Mouse (Mus musculus) cerebellum, adult 2 months (tissue): ENCODE data around the gene Gm29776. TPM values are rescaled to one million over a fixed set of nuclear protein-coding genes. Genes with fewer than 3 reads are reported as not detected.
A peak's percentile ranks its signal among the peaks of the same experiment; 100 is the strongest.

ENCODE experiments used
- DNase-seq, 2 experiments: peaks; one replicate each; pipeline ENCODE4 v3.0.0; 2021
- H3K27ac ChIP-seq: fragments of 200-500 bp; 2 replicates; pipeline ENCODE4 v1.5.1; 2012; ENCODE audit warnings: low read length, control low read depth, inconsistent platforms; ENCODE audit not compliant: insufficient read depth
- H3K27me3 ChIP-seq: fragments of 200-500 bp; 2 replicates; pipeline ENCODE4 v1.6.1; 2012; ENCODE audit warnings: inconsistent platforms, mild to moderate bottlenecking, low read length, moderate library complexity; ENCODE audit not compliant: control insufficient read depth, insufficient read depth
- H3K4me1 ChIP-seq: fragments of 200-500 bp; 2 replicates; pipeline ENCODE4 v1.6.1; 2011; ENCODE audit warnings: low read length; ENCODE audit not compliant: control insufficient read depth, insufficient read depth
- H3K4me3 ChIP-seq: fragments of 200-500 bp; replicated peaks from 2 replicates; pipeline ENCODE3; 2011; ENCODE audit warnings: mild to moderate bottlenecking, low read depth, low read length, control low read depth; ENCODE audit not compliant: insufficient read depth
- CTCF ChIP-seq: fragments of 200-500 bp; IDR thresholded peaks from 2 replicates; pipeline ENCODE4 v1.5.1; 2011; ENCODE audit warnings: low read depth, mild to moderate bottlenecking, control low read depth, low read length, moderate library complexity, borderline replicate concordance; ENCODE audit not compliant: insufficient read depth
- POLR2A ChIP-seq: fragments of 200-500 bp; IDR thresholded peaks from 2 replicates; pipeline ENCODE4 v1.6.1; 2011; ENCODE audit warnings: low read length, control low read depth, borderline replicate concordance; ENCODE audit not compliant: insufficient read depth
- WGBS: fragments of 180-500 bp; shearing (Covaris S2); methylation state at CpG from one replicate; pipeline ENCODE4 v1.1.7; 2018; 5-methylcytosine and 5-hydroxymethylcytosine counted together
- polyA plus RNA-seq: library from polyadenylated mRNA; depleted of rRNA; stranded (reverse); fragments of >200 nt; gene quantifications from 2 replicates; pipeline ENCODE4 v1.2.3, GENCODE M21; 2012; rRNA removed

Gene Gm29776
- 0.03 and 0.08 TPM in 2 replicates for polyA plus RNA-seq

GRCm38 (mm10) chr14:54698733-54699132, at the start of gene Gm29776:
Gene Gm29776, minus strand, starts transcription at chr14:54698833.
- no peak for TF ChIP-seq CTCF
- TF ChIP-seq POLR2A = no peak
- Histone ChIP-seq H3K27ac (no peak within 1 kb of the TSS), H3K27me3 (no peaks in the 10 kb centered on the region), H3K4me3 (no peak within 1 kb of the TSS), H3K4me1 (no peaks in the 10 kb centered on the region)
- 66% methylated on average over 4 of the region's 4 CpGs for WGBS
- no peak for DNase-seq

DNA sequence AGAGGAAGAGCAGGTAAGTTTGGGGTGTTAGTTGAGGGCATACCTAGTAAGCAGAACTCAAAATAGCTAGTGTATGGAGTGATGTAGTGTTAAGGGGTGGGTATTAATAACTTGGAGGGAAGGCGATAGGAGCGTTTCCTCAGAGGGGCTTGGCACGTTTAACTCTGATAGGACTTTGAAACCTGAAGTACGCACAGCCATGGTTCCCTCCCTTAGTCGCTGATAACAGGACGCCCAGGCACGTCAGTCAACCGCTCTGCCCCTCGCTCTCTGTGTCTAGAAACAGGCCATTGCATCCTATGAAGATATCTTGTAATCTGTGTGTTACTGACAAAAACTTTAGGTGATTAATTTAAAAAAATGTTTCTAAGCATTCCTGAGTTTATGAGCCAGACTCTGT, 47.4 kb upstream of the Gm29776 start:
- TF ChIP-seq CTCF (no peak), POLR2A (no peak)
- H3K4me1 ChIP-seq = peaks cover 28% of the 10 kb centered on the region
- WGBS = 95% methylated on average over 9 of the region's 9 CpGs
- DNase-seq = no peak
- H3K27ac ChIP-seq = no peak overlapping the region
- H3K4me3 ChIP-seq = no peak overlapping the region
- no peaks in the 10 kb centered on the region for H3K27me3 ChIP-seq

DNA sequence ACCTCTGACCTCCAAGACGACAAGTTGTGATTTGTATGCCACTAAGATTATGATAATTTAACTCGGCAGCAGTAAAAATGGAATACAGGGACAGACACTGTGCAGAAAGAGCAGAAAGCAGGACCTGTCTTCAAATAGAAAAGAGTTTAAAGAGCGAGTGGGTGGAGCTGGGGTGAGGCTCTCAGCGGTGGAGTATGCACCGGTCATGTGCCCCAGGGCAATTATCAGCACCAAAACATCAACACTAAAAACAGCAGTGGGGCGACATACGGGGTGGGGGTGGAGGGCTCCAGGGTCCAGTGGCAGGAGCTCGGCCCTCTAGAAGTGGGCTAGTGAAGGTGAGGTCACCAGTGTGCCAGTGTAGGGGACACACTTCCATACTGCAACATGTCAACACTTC, 45.8 kb upstream of the Gm29776 start:
- H3K4me3 ChIP-seq = no peak overlapping the region
- no peak for TF ChIP-seq POLR2A
- TF ChIP-seq CTCF = no peak
- WGBS = 81% methylated on average over 8 of the region's 8 CpGs
- no peak for DNase-seq
- peaks cover 27% of the 10 kb centered on the region for H3K4me1 ChIP-seq
- H3K27ac ChIP-seq = no peak overlapping the region
- H3K27me3 ChIP-seq = no peaks in the 10 kb centered on the region

- H3K4me1 ChIP-seq = peaks cover 16% of the 10 kb centered on the region
- WGBS = 83% methylated on average over 2 of the region's 2 CpGs
- no peak overlapping the region for H3K4me3 ChIP-seq
- no peak for TF ChIP-seq CTCF
- no peak for TF ChIP-seq POLR2A
- DNase-seq = no peak
- H3K27me3 ChIP-seq = no peaks in the 10 kb centered on the region
- H3K27ac ChIP-seq = no peak overlapping the region
Observed at GRCm38 (mm10) chr14:54742375-54742774, 43.7 kb upstream of the Gm29776 start.

DNA sequence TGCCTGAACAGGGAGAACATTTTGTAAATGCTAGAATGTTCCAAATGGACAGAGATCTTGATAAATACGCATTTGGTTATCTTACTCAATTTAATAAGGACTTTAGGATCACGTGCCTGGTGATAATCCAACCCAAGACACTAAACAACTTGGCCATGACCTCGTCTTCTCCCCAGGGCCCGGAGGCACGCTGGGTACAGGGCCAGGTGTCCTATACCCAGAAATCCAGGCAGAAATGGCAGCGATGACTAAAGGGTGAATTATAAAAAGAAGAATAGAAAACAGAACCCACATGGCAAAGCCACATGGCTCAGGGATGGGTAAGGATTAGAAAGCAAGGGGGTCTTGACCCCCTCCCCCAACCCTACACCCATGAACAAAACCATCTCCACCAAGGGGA, 43.1 kb upstream of the Gm29776 start:
- 27% methylated on average over 6 of the region's 6 CpGs for WGBS
- Histone ChIP-seq H3K27me3 (no peaks in the 10 kb centered on the region), H3K4me3 (no peak overlapping the region), H3K4me1 (peaks cover 20% of the 10 kb centered on the region), H3K27ac (no peak overlapping the region)
- no peak for TF ChIP-seq CTCF
- no peak for TF ChIP-seq POLR2A
- DNase-seq = no peak

DNA sequence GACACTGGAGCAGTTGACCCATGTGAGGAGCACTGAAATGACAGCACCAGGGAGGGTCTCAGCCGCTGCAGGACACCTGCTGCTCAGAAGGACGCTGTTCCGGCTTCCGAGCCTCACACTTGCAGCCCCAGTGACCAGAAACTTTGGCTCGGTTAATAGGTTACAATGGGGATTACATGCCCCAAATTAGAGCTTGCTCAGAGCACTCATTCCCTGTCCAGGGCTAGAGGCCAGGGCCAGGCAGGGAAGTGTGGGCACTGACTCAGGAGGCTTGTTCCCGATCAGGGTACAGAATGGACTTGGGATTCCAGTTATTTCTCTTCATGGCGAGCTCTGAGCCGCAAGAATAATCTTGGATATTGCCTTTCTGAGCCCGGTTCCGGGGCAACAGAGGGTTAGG, 39.0 kb upstream of the Gm29776 start:
- peaks cover 25% of the 10 kb centered on the region for H3K4me1 ChIP-seq
- peak overlapping the region; percentile 30; the same call in 1 of the 2 replicates for H3K27ac ChIP-seq
- 37% methylated on average over 10 of the region's 10 CpGs for WGBS
- H3K4me3 ChIP-seq = no peak overlapping the region
- peak; percentile 63 to 77 for DNase-seq
- H3K27me3 ChIP-seq = no peaks in the 10 kb centered on the region
- TF ChIP-seq POLR2A (no peak), CTCF (no peak)

- 59% methylated on average over 14 of the region's 14 CpGs for WGBS
- no peak for TF ChIP-seq POLR2A
- no peak for TF ChIP-seq CTCF
- no peak for DNase-seq
- Histone ChIP-seq H3K27me3 (no peaks in the 10 kb centered on the region), H3K27ac (peak overlapping the region; percentile 30; the same call in 1 of the 2 replicates), H3K4me1 (peaks cover 19% of the 10 kb centered on the region), H3K4me3 (no peak overlapping the region)
Observed at GRCm38 (mm10) chr14:54736555-54737552, 38.2 kb upstream of the Gm29776 start.

- Histone ChIP-seq H3K4me1 (peaks cover 26% of the 10 kb centered on the region), H3K4me3 (no peak overlapping the region), H3K27me3 (no peaks in the 10 kb centered on the region), H3K27ac (no peak overlapping the region)
- no peak for DNase-seq
- WGBS = 81% methylated on average over 4 of the region's 4 CpGs
- no peak for TF ChIP-seq CTCF
- no peak for TF ChIP-seq POLR2A
Observed at GRCm38 (mm10) chr14:54735221-54735620, 36.6 kb upstream of the Gm29776 start.
